Mouse (Mus musculus): ENCODE data around the gene Skil. TPM values are rescaled to one million over a fixed set of nuclear protein-coding genes. Genes with fewer than 3 reads are reported as not detected.

Gene Skil
- polyA plus RNA-seq (2017; shearing (Covaris generic)), result 72.3 TPM

DNA sequence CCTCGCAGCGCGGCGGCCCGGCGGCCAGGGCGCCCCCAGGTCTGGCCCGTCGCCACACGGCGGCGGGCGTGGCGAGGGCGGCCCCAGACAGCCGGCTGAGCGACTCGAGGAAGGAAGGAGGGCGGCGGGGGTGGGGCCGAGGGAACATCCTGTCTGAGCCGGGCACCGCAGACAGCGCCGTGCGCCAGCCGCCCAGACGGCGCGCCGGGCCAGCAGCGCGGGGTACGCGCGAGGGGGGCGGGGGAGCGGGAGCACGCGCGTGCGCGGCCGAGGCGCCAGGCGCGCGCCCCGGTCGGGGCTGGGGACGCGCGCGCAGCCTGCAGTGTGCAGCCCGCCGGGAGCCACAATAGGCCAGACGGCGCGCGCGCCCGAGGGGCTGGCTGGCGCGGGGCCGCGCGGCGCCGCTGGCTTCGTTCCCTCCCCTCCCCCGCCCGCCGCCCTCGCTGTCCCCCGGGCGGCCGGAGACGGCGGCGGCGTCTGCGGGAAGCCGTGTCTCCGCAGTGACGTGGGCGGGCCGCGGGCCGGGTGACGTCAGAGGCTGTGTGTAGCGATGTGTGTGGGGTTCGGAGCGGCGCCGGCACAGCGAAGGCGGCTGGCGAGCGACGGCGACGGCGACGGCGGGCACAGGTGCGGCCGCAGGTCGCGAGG lies at the start of gene Skil:
Skil (plus strand) TSS at position 528 of the 648 bp plus-strand sequence.

GRCm38 (mm10) chr3:31149706-31150105 lies 54.8 kb downstream of the Skil start, which contains the start of gene Cldn11:
TSS of gene Cldn11 (plus strand) at chr3:31149920.

Other genes with a start within 250 kb of the Skil start
- gene Gpr160, start 239.1 kb upstream of the Skil start, polyA plus RNA-seq (2017; shearing (Covaris generic)), result 3.4 TPM
- gene Phc3, start 125.6 kb upstream of the Skil start, polyA plus RNA-seq (2017; shearing (Covaris generic)), result 32.2 TPM
- gene Prkci, start 99.3 kb upstream of the Skil start, polyA plus RNA-seq (2017; shearing (Covaris generic)), result 13.8 TPM
- gene Cldn11, start 54.9 kb downstream of the Skil start, polyA plus RNA-seq (2017; shearing (Covaris generic)), result not detected
- gene Slc7a14, start 215.3 kb downstream of the Skil start, polyA plus RNA-seq (2017; shearing (Covaris generic)), result 0.04 TPM

Measured in CD4-positive, CD25-positive, alpha-beta regulatory T cell (primary cell).